Mouse (Mus musculus): ENCODE results near the gene Samd15. TPM values are rescaled to one million over a fixed set of nuclear protein-coding genes. Genes with fewer than 3 reads are reported as not detected.
"Not testable (repeated sequence)": the region's sequence is repeated elsewhere in the genome, so short reads cannot be mapped to it uniquely, and the experiment has no call there.

The Samd15 gene
- total RNA-seq (2021) = 1 to 10 TPM; 2.7 to 2.9 TPM

- peak; percentile 40 to 43 for DNase-seq
Measured at GRCm38 (mm10) chr12:87199206-87199972, at the start of gene Samd15. TSS of gene Samd15 (plus strand) at chr12:87199723.

GRCm38 (mm10) chr12:87154448-87154847 lies 45.1 kb upstream of the Samd15 start:
- DNase-seq = not testable (repeated sequence)

GRCm38 (mm10) chr12:87157361-87157760 lies 42.2 kb upstream of the Samd15 start:
- no peak for DNase-seq

GRCm38 (mm10) chr12:87158099-87158498 lies 41.4 kb upstream of the Samd15 start:
- DNase-seq = no peak

GRCm38 (mm10) chr12:87160310-87160709 lies 39.2 kb upstream of the Samd15 start:
- no peak for DNase-seq

- no peak for DNase-seq
Measured at GRCm38 (mm10) chr12:87160815-87161214, 38.7 kb upstream of the Samd15 start.

GRCm38 (mm10) chr12:87175194-87175946 lies 24.2 kb upstream of the Samd15 start:
- no peak for DNase-seq

GRCm38 (mm10) chr12:87177631-87178030 lies 21.9 kb upstream of the Samd15 start:
- no peak for DNase-seq

GRCm38 (mm10) chr12:87193008-87193407 lies 6.5 kb upstream of the Samd15 start:
- no peak for DNase-seq

- no peak for DNase-seq
Measured at GRCm38 (mm10) chr12:87195069-87195468, 4.5 kb upstream of the Samd15 start.

- DNase-seq = no peak
Measured at GRCm38 (mm10) chr12:87196310-87196709, 3.2 kb upstream of the Samd15 start.

GRCm38 (mm10) chr12:87198792-87199191 lies 731 bp upstream of the Samd15 start:
- DNase-seq = no peak

GRCm38 (mm10) chr12:87199973-87200586 lies 557 bp downstream of the Samd15 start, which contains the start of gene Tmed8:
TSS of gene Tmed8 (minus strand) at chr12:87200454.
- DNase-seq = peak; percentile 67 to 75

- no peak for DNase-seq
Measured at GRCm38 (mm10) chr12:87201694-87202093, 2.2 kb downstream of the Samd15 start.

- DNase-seq = not testable (repeated sequence)
Measured at GRCm38 (mm10) chr12:87205789-87206188, 6.3 kb downstream of the Samd15 start.

GRCm38 (mm10) chr12:87212844-87213606 lies 13.5 kb downstream of the Samd15 start:
- no peak for DNase-seq

GRCm38 (mm10) chr12:87216053-87216452 lies 16.5 kb downstream of the Samd15 start:
- DNase-seq = no peak

GRCm38 (mm10) chr12:87217596-87217995 lies 18.1 kb downstream of the Samd15 start:
- no peak for DNase-seq

GRCm38 (mm10) chr12:87219362-87219761 lies 19.8 kb downstream of the Samd15 start:
- DNase-seq = no peak

GRCm38 (mm10) chr12:87224950-87225349 lies 25.4 kb downstream of the Samd15 start:
- DNase-seq = no peak

- no peak for DNase-seq
Measured at GRCm38 (mm10) chr12:87226801-87227200, 27.3 kb downstream of the Samd15 start.

GRCm38 (mm10) chr12:87229633-87230032 lies 30.1 kb downstream of the Samd15 start:
- DNase-seq = no peak
